In the genomic region with DNA sequence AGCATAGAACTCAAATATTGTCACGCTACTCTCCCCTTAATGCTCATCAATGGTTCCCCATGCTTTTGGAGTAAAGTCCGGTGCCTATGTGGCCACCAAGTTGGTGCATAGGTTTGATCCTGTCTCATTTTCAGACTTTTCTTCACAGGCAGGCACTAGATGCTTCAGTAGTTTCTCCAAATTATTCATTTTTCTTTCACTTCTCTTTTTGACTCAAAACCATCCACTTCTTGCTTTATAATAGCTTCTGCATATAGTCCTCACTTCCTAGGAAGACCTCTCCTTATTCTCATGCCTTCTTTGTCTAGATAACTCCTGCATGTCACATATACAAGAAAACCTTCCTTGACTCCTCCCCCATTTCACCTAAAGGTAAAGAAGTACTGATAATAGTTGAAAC, we compare ENCODE assay signal across 20 mouse cellular contexts. TPM values are rescaled to one million over a fixed set of nuclear protein-coding genes. Genes with fewer than 3 reads are reported as not detected.
"Had no signal": no experiment of that assay in that cellular context is flagged by ENCODE, and none has a peak within 500 bp of the region (broad histone marks: within the 10 kb centered on the region; RNA-seq: fewer than 3 reads in every experiment).

No protein-coding gene starts in this region.

- H3K4me1 ChIP-seq: neural tube, embryonic 15.5 days; stomach, embryonic 15.5 days had no signal

- H3K9ac ChIP-seq: neural tube, embryonic 15.5 days; stomach, embryonic 15.5 days had no signal

- H3K27me3 ChIP-seq: neural tube, embryonic 15.5 days; stomach, embryonic 15.5 days had no signal

- H3K27ac ChIP-seq: neural tube, embryonic 15.5 days; stomach, embryonic 15.5 days; stomach, postnatal 0 days had no signal

- H3K36me3 ChIP-seq: neural tube, embryonic 15.5 days; stomach, embryonic 15.5 days had no signal

- H3K4me2 ChIP-seq: neural tube, embryonic 15.5 days; stomach, embryonic 15.5 days had no signal

- H3K9me3 ChIP-seq: neural tube, embryonic 15.5 days; stomach, embryonic 15.5 days had no signal

- H3K4me3 ChIP-seq: neural tube, embryonic 15.5 days; stomach, embryonic 15.5 days had no signal

- DNase-seq: retina, postnatal 1 day; right cerebral cortex, adult 18-20 months; right cerebral cortex, postnatal 14 days; right cerebral cortex, postnatal 25 days; right cerebral cortex, postnatal 4 days; spleen, adult 18-20 months; thymus, adult 18-20 months; thymus, adult 2 months; thymus, postnatal 14 days; thymus, postnatal 25 days; thymus, postnatal 36 days; thymus, postnatal 4 days had no signal

RNA-seq across cellular contexts. Expression of a gene that starts 42.1 kb away (rescaled TPM):
- total RNA-seq: neutrophil, adult 5-6 weeks had no signal
- polyA plus RNA-seq: small intestine, adult 2 months; spleen, adult 2 months; thymus, postnatal 0 days; urinary bladder, adult 2 months had no signal
